Mouse (Mus musculus) limb, embryonic 11.5 days (tissue): ENCODE measurements around the gene Usp30. TPM values are rescaled to one million over a fixed set of nuclear protein-coding genes. Genes with fewer than 3 reads are reported as not detected.

Experiments used
- ATAC-seq: fragments of 200-750 bp; cut with Nextera tagmentation; 2 replicates; pipeline ENCODE4 v1.8.0; 2017; ENCODE audit warnings: low read depth; ENCODE audit not compliant: insufficient number of reproducible peaks, low FRiP score, low TSS enrichment
- DNase-seq: peaks from one replicate; pipeline ENCODE4 v3.0.0-alpha.2; 2015; ENCODE audit warnings: low spot score
- H3K27ac ChIP-seq: fragments of 300-500 bp; sonication (generic); replicated peaks from 2 replicates; pipeline ENCODE4 v1.5.1; 2014; ENCODE audit warnings: low read depth, mild to moderate bottlenecking, low read length
- H3K27me3 ChIP-seq: fragments of 300-500 bp; sonication (generic); 2 replicates; pipeline ENCODE4 v1.6.1; 2014; ENCODE audit warnings: mild to moderate bottlenecking, low read length, mixed read lengths; ENCODE audit not compliant: control insufficient read depth, insufficient read depth
- H3K36me3 ChIP-seq: fragments of 300-500 bp; sonication (generic); 2 replicates; pipeline ENCODE4 v1.6.1; 2014; ENCODE audit warnings: mild to moderate bottlenecking, low read length, moderate library complexity, mixed read lengths; ENCODE audit not compliant: control insufficient read depth, insufficient read depth
- H3K4me1 ChIP-seq: fragments of 300-500 bp; sonication (generic); 2 replicates; pipeline ENCODE4 v1.6.1; 2014; ENCODE audit warnings: low read length, mixed read lengths; ENCODE audit not compliant: control insufficient read depth, insufficient read depth
- H3K4me2 ChIP-seq: fragments of 300-500 bp; sonication (generic); 2 replicates; pipeline ENCODE4 v1.6.1; 2014; ENCODE audit warnings: low read depth, mild to moderate bottlenecking, moderate library complexity; ENCODE audit not compliant: severe bottlenecking
- H3K4me3 ChIP-seq: fragments of 300-500 bp; sonication (generic); 2 replicates; pipeline ENCODE4 v1.5.1; 2014; ENCODE audit warnings: low read depth, low read length
- H3K9ac ChIP-seq: fragments of 300-500 bp; sonication (generic); 2 replicates; pipeline ENCODE4 v1.6.1; 2014; ENCODE audit warnings: mild to moderate bottlenecking, low read length
- H3K9me3 ChIP-seq: fragments of 300-500 bp; sonication (generic); 2 replicates; pipeline ENCODE4 v1.6.1; 2016; ENCODE audit warnings: low read length; ENCODE audit not compliant: control insufficient read depth
- WGBS: fragments of 180-500 bp; shearing (Covaris S2); extraction: QIAGEN DNeasy Blood & Tissue Kit; methylation state at CpG from one replicate; pipeline ENCODE4 v1.1.7; 2014; 5-methylcytosine and 5-hydroxymethylcytosine counted together
- polyA plus RNA-seq: library from polyadenylated mRNA; unstranded; fragments of >200 nt; fragmentation: Nextera tagmentation; extraction: Ambion mirVana; gene quantifications from 2 replicates; pipeline ENCODE4 v1.2.1, GENCODE M21; 2014

The Usp30 gene
- polyA plus RNA-seq, 1 experiment from 2014 or later, result 11.7 TPM

DNA sequence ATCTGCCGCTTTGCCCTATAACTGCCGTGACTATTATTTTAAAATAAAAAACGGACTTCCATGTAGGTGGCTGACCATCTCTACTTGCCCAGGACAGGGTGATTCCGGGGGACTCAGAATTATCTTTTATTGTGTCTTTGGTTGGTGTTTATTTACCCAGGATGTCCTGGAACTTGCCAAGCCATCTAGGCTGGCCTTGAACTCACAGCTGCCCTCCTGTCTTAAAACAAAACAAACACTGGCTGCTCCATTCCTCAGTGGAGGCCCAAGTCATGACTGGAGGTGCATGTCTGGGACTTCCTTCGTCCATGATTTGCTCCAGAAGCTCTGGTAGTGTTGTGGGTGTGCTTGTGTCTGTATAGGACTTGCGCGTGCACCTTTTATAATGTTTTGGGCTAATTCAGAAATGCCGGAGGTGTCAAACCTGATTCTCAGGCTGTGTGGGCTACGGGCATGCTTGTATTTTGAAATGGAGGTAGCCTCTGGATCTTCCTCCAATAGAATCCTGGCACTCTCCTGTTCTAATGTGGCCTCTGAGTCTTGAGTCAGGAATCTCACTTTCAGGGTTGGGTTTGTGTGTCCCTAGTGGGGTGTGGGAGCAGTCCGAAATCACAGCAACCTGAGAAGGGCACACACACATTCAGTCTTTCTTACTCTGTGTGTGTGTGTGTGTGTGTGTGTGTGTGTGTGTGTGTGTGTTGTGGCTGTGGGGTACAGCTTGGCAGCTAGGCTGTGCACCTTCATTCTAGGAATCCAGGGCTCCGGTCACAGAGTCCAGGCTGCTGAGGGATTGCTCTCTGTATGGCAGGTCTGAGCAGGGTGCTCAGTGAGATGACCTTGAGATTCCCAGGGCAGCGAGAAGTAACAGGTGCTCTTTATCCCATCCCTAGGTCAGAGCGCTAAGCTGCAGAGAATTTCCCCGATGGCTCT lies 82.0 kb downstream of the Usp30 start:
- DNase-seq (no peak), ATAC-seq (no peak)
- no peaks in the 10 kb centered on the region for H3K36me3 ChIP-seq
- peaks cover 9% of the 10 kb centered on the region for H3K4me1 ChIP-seq
- no peak overlapping the region for H3K4me2 ChIP-seq
- no peaks in the 10 kb centered on the region for H3K27me3 ChIP-seq
- WGBS, result 85% methylated on average over 14 of the region's 14 CpGs
- H3K27ac ChIP-seq, result no peak overlapping the region
- H3K4me3 ChIP-seq, result no peak overlapping the region
- no peak overlapping the region for H3K9ac ChIP-seq
- no peaks in the 10 kb centered on the region for H3K9me3 ChIP-seq

DNA sequence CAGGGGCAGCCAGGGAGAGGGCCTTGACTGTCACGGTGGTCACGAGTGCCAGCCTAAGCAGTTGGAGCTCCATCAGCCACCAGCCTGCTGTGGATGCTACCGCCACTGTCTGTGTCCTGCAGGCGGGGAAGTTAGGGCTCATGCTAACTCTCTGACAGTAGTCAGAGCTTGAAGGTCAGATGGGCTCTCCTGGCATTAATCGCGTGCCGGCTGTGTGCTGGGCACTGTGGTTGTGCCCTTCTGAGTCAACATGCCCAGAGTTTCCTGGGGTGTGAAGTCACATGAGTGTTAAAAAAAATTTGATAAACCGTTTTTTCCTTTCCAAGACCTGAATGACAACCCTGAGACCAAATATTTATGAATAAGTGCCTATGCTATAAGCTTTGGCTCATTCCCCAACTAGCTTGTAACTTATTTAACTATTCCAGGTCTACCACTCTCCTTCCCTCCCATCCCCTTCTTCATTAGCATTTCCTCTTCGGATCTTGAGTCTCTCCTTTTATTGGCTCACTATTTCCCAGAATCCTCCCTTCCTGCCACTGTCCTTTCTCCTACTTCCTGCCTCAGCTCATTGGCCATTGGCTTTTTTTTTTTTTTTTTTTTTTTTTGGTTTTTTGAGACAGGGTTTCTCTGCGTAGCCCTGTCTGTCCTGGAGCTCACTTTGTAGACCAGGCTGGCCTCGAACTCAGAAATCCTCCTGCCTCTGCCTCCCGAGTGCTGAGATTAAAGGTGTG lies 87.3 kb downstream of the Usp30 start:
- Histone ChIP-seq H3K4me1 (no peaks in the 10 kb centered on the region), H3K4me3 (no peak overlapping the region), H3K9ac (no peak overlapping the region), H3K36me3 (no peaks in the 10 kb centered on the region), H3K27ac (no peak overlapping the region), H3K9me3 (no peaks in the 10 kb centered on the region), H3K27me3 (no peaks in the 10 kb centered on the region), H3K4me2 (no peak overlapping the region)
- 88% methylated on average over 12 of the region's 12 CpGs for WGBS
- DNase-seq, result no peak
- no peak for ATAC-seq

DNA sequence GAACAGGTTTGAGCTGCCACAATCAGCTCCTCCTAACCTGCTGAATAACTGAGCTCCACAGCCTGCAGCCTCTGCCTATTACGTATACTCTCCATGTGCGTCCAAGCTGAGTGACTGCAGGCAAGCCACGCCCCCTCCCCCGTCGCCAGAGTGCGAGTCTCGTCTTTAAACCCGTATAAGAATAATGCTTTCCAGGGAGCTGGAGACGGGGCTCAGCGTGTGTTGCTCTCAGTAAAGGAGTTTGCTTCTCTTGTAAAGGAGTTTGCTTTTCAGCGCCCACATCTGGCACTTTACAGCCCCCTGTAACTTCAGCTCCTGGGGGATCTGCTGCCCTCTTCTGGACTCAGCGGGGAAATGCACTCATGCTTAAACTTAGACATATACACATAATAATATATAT lies 88.2 kb downstream of the Usp30 start:
- ATAC-seq (0 out of 2 replicates have a peak, but pooled peaks have one; percentile 24), DNase-seq (peak; percentile 74)
- WGBS, result 3% methylated on average over 12 of the region's 12 CpGs

DNA sequence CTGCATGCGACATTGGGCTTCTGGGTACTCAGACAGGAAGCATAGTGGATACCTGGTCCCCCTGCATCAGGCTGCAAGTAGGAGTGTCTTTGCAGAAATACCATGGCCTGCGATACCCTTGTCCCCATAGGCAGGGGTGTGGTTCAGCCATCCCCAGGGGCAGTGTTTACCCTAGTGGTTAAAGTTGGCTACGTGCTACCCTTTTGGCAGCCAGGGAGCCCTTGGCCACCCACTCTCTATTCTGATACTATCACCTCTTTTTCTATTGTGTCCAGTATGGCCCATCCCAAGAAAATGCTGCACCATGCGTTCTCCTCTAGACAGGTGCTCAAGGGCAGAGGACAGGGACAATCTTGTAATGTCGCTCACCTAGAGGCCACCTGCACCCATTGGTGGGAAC lies 89.5 kb downstream of the Usp30 start:
- no peak overlapping the region for H3K4me2 ChIP-seq
- no peak overlapping the region for H3K27ac ChIP-seq
- ATAC-seq (no peak), DNase-seq (no peak)
- H3K36me3 ChIP-seq, result no peaks in the 10 kb centered on the region
- H3K27me3 ChIP-seq, result no peaks in the 10 kb centered on the region
- H3K4me3 ChIP-seq, result no peak overlapping the region
- WGBS, result 83% methylated on average over 5 of the region's 5 CpGs
- no peaks in the 10 kb centered on the region for H3K4me1 ChIP-seq
- H3K9me3 ChIP-seq, result no peaks in the 10 kb centered on the region
- no peak overlapping the region for H3K9ac ChIP-seq

More for the DNA sequence above, 88.2 kb downstream of the Usp30 start:
- Histone ChIP-seq H3K9me3 (no peaks in the 10 kb centered on the region), H3K9ac (no peak overlapping the region), H3K36me3 (no peaks in the 10 kb centered on the region), H3K4me3 (no peak overlapping the region), H3K27ac (no peak overlapping the region), H3K4me1 (no peaks in the 10 kb centered on the region), H3K27me3 (no peaks in the 10 kb centered on the region), H3K4me2 (peak overlapping the region; percentile 22)

DNA sequence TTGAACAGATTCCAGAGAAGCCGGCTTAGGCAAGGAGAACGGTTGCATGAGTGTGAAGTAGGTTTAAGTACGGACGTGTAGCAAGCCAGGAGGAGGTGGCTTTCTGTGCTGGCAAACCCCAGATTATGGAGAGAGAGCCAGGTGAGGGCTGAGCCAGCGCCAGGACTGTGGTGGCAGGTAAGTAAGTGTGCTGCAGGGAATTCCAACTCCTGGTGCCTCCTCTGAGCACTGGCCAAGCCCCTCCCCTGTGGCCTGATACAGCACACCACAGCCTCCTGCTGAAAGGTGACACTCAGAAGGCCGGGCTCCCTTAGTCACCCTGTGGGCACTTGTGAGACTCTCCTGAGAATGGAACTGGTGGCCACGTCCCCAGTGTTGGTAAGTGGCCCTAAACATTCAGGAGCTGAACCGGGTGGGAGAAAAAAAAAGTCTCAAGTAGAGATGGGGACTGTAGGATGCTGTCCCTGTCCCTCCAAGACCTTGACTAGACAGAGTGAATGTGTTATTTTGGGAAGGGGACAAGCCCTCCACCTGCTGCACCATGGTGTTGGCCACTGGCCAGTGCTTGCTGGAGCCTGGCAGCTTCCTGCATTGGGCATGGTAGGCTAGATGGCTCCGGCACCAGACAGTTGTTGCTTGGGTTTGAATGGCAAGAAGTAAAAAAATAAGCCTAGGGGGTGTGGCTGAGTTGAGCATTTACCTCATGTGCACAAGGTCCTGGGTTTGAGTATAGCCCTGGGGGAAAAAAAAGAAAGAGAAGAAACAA lies 90.1 kb downstream of the Usp30 start:
- Histone ChIP-seq H3K36me3 (no peaks in the 10 kb centered on the region), H3K4me1 (no peaks in the 10 kb centered on the region), H3K27ac (no peak overlapping the region), H3K4me3 (no peak overlapping the region), H3K9me3 (no peaks in the 10 kb centered on the region), H3K4me2 (no peak overlapping the region), H3K27me3 (no peaks in the 10 kb centered on the region), H3K9ac (no peak overlapping the region)
- 61% methylated on average over 9 of the region's 9 CpGs for WGBS
- no peak for ATAC-seq
- DNase-seq, result no peak

DNA sequence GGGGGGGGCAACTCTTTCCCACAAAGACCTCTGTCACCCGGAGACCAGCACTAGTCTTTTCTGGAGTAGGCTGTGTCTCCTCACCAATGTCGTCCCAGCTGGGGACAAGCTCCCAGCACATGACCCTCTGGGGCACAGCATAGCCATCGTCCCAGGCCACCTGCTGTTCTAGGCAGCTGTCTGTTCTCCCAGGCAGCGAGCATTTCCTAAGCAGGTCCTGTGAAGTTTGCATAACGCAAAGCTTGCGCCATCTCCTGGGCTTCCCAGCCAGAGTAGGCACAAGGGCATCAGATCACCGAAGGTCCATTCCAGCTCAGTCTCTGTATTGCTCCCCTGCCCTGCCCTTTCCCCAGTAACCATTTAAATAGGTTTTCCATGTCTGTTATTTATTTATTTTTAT lies 92.0 kb downstream of the Usp30 start:
- DNase-seq, result no peak
- no peak for ATAC-seq
- WGBS, result 55% methylated on average over 7 of the region's 7 CpGs

DNA sequence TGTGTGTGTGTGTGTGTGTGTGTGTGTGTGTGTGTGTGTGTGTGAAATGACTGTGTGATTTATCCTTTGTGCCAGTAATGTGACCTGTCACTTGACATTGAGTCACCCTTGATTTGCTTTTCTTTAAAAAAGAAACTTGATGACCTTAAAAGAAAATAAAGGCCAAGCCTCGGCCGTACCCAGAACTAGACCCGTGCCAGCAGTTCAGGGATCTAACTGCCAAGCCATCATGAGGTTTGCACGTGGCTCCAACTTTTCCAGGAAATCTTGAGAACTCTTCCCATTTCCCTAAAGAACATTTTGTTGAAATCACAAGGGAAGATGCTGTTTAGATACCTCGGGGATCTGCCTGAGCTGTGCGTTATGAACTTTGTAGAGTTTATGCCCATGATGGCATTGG lies 96.2 kb downstream of the Usp30 start:
- no peak for ATAC-seq
- Histone ChIP-seq H3K4me2 (no peak overlapping the region), H3K27me3 (no peaks in the 10 kb centered on the region), H3K4me3 (no peak overlapping the region), H3K4me1 (no peaks in the 10 kb centered on the region), H3K9me3 (no peaks in the 10 kb centered on the region), H3K27ac (no peak overlapping the region), H3K9ac (no peak overlapping the region), H3K36me3 (no peaks in the 10 kb centered on the region)
- DNase-seq, result no peak
- 88% methylated on average over 6 of the region's 6 CpGs for WGBS

More for the DNA sequence above, 92.0 kb downstream of the Usp30 start:
- H3K4me2 ChIP-seq, result no peak overlapping the region
- H3K9me3 ChIP-seq, result no peaks in the 10 kb centered on the region
- no peak overlapping the region for H3K9ac ChIP-seq
- no peaks in the 10 kb centered on the region for H3K4me1 ChIP-seq
- no peaks in the 10 kb centered on the region for H3K27me3 ChIP-seq
- no peaks in the 10 kb centered on the region for H3K36me3 ChIP-seq
- H3K27ac ChIP-seq, result no peak overlapping the region
- H3K4me3 ChIP-seq, result no peak overlapping the region

DNA sequence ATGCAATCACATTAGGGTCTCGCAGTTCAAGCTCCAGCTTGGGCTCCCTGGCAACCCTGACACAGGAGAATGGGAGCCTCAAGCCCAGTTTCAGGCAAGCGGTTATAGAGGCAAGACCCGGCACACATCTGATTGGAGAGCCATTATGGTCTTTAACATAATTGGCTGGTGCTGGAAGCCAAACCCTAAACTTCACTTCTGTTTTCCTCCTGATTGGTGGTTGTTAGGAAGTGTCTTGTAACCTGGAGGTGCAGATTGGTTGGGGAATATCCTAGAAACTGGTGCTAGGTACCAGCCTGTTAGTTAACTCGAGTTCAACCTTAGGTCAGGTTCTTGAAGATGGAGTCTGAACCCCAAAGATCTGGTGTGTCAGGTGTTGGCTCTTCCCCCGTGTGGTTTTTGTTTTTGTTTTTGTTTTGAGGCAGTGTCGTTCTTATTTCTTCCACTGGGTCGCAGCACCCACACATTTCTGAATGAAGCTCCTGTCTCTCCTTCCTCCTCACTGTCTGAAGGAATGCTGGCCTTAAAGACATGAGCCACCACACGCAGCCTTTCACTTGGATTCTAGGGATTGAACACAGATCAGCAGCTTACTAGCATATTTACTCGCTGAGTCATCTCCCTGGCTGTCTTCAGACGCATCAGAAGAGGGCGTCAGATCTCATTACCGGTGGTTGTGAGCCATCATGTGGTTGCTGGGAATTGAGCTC lies 97.0 kb downstream of the Usp30 start:
- Histone ChIP-seq H3K9me3 (no peaks in the 10 kb centered on the region), H3K4me1 (no peaks in the 10 kb centered on the region)
- no peak for ATAC-seq

More for the DNA sequence above, 97.0 kb downstream of the Usp30 start:
- no peaks in the 10 kb centered on the region for H3K36me3 ChIP-seq
- no peak overlapping the region for H3K27ac ChIP-seq
- H3K4me3 ChIP-seq, result no peak overlapping the region
- 53% methylated on average over 12 of the region's 12 CpGs for WGBS
- H3K9ac ChIP-seq, result no peak overlapping the region
- H3K4me2 ChIP-seq, result no peak overlapping the region
- no peaks in the 10 kb centered on the region for H3K27me3 ChIP-seq
- DNase-seq, result no peak
